Mouse (Mus musculus) splenic B cell, adult 2 months (primary cell): ENCODE results near the gene Iqcn.
A peak's percentile ranks its signal among the peaks of the same experiment; 100 is the strongest.

ENCODE experiments used
- DNase-seq: peaks from one replicate; pipeline ENCODE4 v3.0.0-alpha.2; 2011; ENCODE audit warnings: low read depth, low spot score
- H3K27me3 ChIP-seq: 2 replicates; pipeline ENCODE4 v1.6.1; 2012; ENCODE audit warnings: mild to moderate bottlenecking, low read length, moderate library complexity, mixed read lengths; ENCODE audit not compliant: control insufficient read depth, poor library complexity, insufficient read depth, severe bottlenecking
- H3K36me3 ChIP-seq: 2 replicates; pipeline ENCODE4 v1.6.1; 2012; ENCODE audit warnings: mild to moderate bottlenecking, low read length, moderate library complexity, mixed read lengths; ENCODE audit not compliant: control insufficient read depth, poor library complexity, insufficient read depth, severe bottlenecking

The Iqcn gene

GRCm38 (mm10) chr8:70757523-70758307, 54.5 kb downstream of the Iqcn start:
- H3K27me3 ChIP-seq, result no peaks in the 10 kb centered on the region
- peak; percentile 64 for DNase-seq

GRCm38 (mm10) chr8:70758308-70758615, 55.0 kb downstream of the Iqcn start:
- Histone ChIP-seq H3K27me3 (no peaks in the 10 kb centered on the region), H3K36me3 (peaks cover 5% of the 10 kb centered on the region)
- DNase-seq, result no peak

More at GRCm38 (mm10) chr8:70757523-70758307, 54.5 kb downstream of the Iqcn start:
- H3K36me3 ChIP-seq, result peaks cover 1% of the 10 kb centered on the region

DNA sequence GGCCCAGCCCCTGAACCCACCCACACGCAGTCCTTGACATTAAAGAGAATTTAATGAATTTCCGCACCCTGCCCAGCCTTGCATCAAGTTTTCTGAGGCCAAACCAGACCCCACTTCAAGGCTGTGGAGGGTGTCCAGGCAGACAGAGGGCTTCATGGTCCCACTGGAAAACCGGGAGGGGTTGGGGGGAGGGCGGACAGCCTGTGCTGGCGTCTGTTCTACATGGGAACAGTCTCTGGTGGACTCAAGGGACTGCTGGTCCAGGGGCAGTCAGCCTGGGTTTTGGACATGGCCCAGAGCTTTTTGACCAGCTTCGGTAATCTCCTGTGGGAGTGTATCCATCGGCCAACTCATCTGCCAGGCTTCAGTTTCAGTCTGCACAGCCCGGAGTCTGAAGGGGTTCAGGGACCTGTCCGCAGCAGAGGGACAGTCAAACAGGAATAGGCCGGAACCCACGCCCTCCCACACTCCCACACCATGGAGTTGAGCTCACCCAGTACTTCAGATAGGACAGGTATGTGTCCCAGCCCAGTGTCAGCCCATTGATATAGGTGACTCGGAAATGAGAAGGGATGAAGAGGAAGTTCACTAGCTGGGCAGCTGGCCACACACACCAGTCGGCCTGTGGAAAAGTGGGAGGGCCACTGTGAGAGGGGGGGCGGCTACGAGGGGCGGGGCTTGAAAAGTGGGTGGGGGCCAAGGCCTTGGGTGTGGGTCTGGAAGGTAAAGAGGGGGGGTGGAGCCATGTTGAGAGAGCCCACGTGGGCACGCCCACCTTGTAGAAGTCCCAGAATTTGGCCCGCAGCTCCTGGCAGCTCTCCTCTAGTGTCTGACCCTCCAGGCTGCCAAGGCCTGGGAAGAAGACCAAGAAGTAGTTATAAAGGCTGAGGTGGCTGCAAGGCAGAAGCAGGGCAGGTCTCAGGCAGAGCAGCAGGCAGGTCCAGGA, 55.6 kb downstream of the Iqcn start:
- no peak for DNase-seq
- Histone ChIP-seq H3K27me3 (no peaks in the 10 kb centered on the region), H3K36me3 (peaks cover 9% of the 10 kb centered on the region)

DNA sequence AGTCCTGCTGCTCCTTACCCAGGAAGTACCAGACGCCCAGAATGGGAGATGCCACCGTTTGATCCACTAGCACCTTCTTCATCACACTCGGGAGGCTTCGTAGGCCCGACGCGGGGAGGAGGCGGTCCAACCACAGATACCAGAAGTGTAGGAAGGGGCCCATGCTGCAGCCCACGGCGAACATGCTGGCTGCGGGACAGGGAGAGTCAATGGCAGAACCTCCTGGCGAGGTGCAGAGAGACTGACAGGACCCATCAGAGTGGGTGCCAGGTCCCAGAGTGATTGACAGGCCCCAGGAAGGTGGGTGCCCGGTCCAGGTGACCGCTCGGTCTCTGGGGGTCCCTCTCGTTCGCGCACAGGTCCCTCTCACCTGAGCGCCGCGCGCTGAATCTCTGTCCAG, 57.1 kb downstream of the Iqcn start:
- H3K27me3 ChIP-seq, result no peaks in the 10 kb centered on the region
- peaks cover 14% of the 10 kb centered on the region for H3K36me3 ChIP-seq
- no peak for DNase-seq

GRCm38 (mm10) chr8:70760775-70761406, 57.6 kb downstream of the Iqcn start, which contains the start of gene Mpv17l2:
Gene Mpv17l2 (minus strand): TSS chr8:70760946.
- DNase-seq, result peak; percentile 98
- no peaks in the 10 kb centered on the region for H3K27me3 ChIP-seq
- H3K36me3 ChIP-seq, result peaks cover 14% of the 10 kb centered on the region

DNA sequence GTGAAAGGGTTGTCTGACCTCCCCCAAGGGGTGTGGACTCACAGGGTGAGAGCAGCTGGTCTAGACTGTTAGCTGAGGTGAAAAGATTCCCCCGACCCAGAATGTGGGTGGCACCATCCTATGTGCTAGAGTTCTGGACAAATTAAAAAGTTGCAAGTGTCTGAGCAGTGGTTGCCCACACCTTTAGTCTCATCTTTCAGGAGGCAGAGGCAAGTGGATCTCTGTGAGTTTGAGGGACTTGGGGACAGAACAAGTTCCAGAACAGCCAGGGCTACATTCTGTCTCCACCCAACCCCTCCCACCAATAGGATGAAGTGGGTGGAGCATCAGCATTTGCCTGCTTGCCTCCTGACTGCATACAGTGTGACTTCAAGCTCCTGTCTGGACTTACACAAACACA, 58.9 kb downstream of the Iqcn start:
- Histone ChIP-seq H3K36me3 (peaks cover 14% of the 10 kb centered on the region), H3K27me3 (no peaks in the 10 kb centered on the region)
- DNase-seq, result no peak

GRCm38 (mm10) chr8:70763354-70763753, 60.1 kb downstream of the Iqcn start:
- Histone ChIP-seq H3K27me3 (no peaks in the 10 kb centered on the region), H3K36me3 (peaks cover 14% of the 10 kb centered on the region)
- peak; percentile 82 for DNase-seq

- no peaks in the 10 kb centered on the region for H3K27me3 ChIP-seq
- no peak for DNase-seq
- peaks cover 14% of the 10 kb centered on the region for H3K36me3 ChIP-seq
Observed at GRCm38 (mm10) chr8:70764026-70764425, 60.8 kb downstream of the Iqcn start.

- no peaks in the 10 kb centered on the region for H3K27me3 ChIP-seq
- DNase-seq, result no peak
- H3K36me3 ChIP-seq, result peaks cover 14% of the 10 kb centered on the region
Observed at GRCm38 (mm10) chr8:70764676-70765075, 61.4 kb downstream of the Iqcn start.

GRCm38 (mm10) chr8:70765329-70765728, 62.1 kb downstream of the Iqcn start:
- H3K27me3 ChIP-seq, result no peaks in the 10 kb centered on the region

GRCm38 (mm10) chr8:70765838-70766570, 62.7 kb downstream of the Iqcn start:
- peaks cover 14% of the 10 kb centered on the region for H3K36me3 ChIP-seq
- DNase-seq, result peak; percentile 93

More at GRCm38 (mm10) chr8:70765329-70765728, 62.1 kb downstream of the Iqcn start:
- peak; percentile 68 for DNase-seq
- H3K36me3 ChIP-seq, result peaks cover 14% of the 10 kb centered on the region

DNA sequence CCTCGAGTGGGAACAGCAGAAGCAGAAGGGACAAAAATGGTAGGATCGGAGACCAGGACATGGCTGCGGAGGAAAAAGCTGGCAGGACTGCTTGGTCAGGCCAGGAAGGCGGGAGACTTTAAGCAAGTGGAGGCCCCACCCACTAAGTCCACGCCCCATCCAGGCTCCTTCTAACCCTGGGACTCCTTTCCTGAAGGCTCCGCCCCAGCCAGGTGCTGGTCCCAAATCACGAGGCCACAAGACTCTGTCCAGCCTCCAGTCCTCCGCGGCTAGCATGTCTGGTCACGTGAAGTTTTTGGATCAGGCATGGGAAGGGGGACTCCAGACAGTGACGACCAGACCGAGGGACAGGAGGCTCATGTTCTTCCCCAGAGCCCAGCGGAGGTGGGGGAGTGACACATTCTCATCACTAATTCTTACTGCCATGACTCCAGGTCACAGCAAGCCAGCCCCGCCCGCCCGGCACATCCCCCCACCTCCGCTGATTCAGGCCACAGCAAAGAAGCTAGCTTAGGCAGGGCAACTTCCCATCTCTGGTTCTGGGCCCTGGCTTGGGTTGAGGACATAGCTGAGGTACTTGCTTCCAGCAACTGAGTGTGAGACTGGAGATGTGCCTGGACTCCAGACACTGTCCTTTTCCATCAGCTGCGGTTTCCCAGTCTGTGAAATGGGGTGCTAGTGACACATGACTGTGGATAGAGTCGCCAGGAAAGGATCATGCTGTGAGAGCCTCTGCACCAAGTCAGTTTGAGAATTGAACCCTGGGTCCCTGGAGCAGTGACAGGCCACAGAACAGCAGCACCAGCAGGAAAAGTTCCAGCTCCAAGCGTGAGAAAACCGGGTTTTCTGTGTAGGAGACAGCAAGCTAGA, 63.5 kb downstream of the Iqcn start:
- peaks cover 14% of the 10 kb centered on the region for H3K36me3 ChIP-seq
- DNase-seq, result peak; percentile 67
- H3K27me3 ChIP-seq, result no peaks in the 10 kb centered on the region

More at GRCm38 (mm10) chr8:70765838-70766570, 62.7 kb downstream of the Iqcn start:
- H3K27me3 ChIP-seq, result no peaks in the 10 kb centered on the region
